15 mouse cellular contexts compared by ENCODE assay signal in genomic region chr11:60100827-60101555, GRCm38 (mm10). TPM values are rescaled to one million over a fixed set of nuclear protein-coding genes. Genes with fewer than 3 reads are reported as not detected.
DNase-seq lines count a peak whose midpoint lies in the region; ATAC-seq and TF ChIP-seq lines count a peak whose summit lies in the region.
"Had no signal": no experiment of that assay in that cellular context is flagged by ENCODE, and none has a peak within 500 bp of the region (broad histone marks: within the 10 kb centered on the region; RNA-seq: fewer than 3 reads in every experiment).

No protein-coding gene starts in this region.

- H3K79me2 ChIP-seq in heart, adult 2 months (replicated peaks; ENCODE audit: control insufficient read depth, insufficient read depth, low read length) = no peaks in the 10 kb centered on the region

- intact Hi-C loops in heart, adult 2 months (cut with DNase I) = no loop called here

- H3K9me3 ChIP-seq in heart, embryonic 13.5 days = no peaks in the 10 kb centered on the region
- H3K9me3 ChIP-seq in lung, embryonic 15.5 days = no peaks in the 10 kb centered on the region
- H3K9me3 ChIP-seq: forebrain, embryonic 13.5 days; hindbrain, embryonic 13.5 days had no signal

- no peak for DNase-seq in heart, adult 2 months
- no peak for DNase-seq in lung, adult 2 months
- peak; percentile 87 for DNase-seq in ES-CJ7 (ENCODE audit: low read depth, low spot score)
- peak; percentile 52 for DNase-seq in naive thymus-derived CD4-positive, alpha-beta T cell, adult 2 months (ENCODE audit: low read depth)
- no peak for DNase-seq in cerebellum, adult 9-11 months
- no peak for DNase-seq in adrenal gland, adult 18-20 months (ENCODE audit: low spot score in 2 of 2)
- DNase-seq: adrenal gland, postnatal 36 days; cerebellum, postnatal 10 days; kidney, adult 11 months; kidney, postnatal 14 days had no signal

- no peak for TF ChIP-seq EP300 in heart, adult 2 months (IDR thresholded peaks at IDR 0.05; ENCODE audit: insufficient read depth, low read depth, low read length)

- no peak for TF ChIP-seq CTCF in heart, adult 2 months (IDR thresholded peaks at IDR 0.05)
- no peak for TF ChIP-seq CTCF in lung, adult 2 months (IDR thresholded peaks at IDR 0.05; ENCODE audit: insufficient read depth, low read length)

- no peaks in the 10 kb centered on the region for H3K36me3 ChIP-seq in heart, embryonic 13.5 days
- no peaks in the 10 kb centered on the region for H3K36me3 ChIP-seq in heart, adult 2 months (ENCODE audit: control insufficient read depth, insufficient read depth, low read length)
- no peaks in the 10 kb centered on the region for H3K36me3 ChIP-seq in lung, embryonic 15.5 days
- H3K36me3 ChIP-seq: hindbrain, embryonic 13.5 days had no signal

- no peak for ATAC-seq in heart, embryonic 13.5 days (ENCODE audit: extremely low read depth, insufficient number of reproducible peaks, low FRiP score, low TSS enrichment)
- ATAC-seq in lung, embryonic 15.5 days (ENCODE audit: borderline replicate concordance, extremely low read depth, low FRiP score, low TSS enrichment) = no peak
- ATAC-seq: forebrain, embryonic 13.5 days; midbrain, embryonic 16.5 days had no signal

- H3K4me3 ChIP-seq in heart, embryonic 13.5 days = no peak overlapping the region
- no peak overlapping the region for H3K4me3 ChIP-seq in heart, adult 2 months
- no peak overlapping the region for H3K4me3 ChIP-seq in lung, embryonic 15.5 days
- no peak overlapping the region for H3K4me3 ChIP-seq in lung, adult 2 months (replicated peaks; ENCODE audit: extremely low read depth, low read depth, low read length)
- H3K4me3 ChIP-seq: forebrain, embryonic 13.5 days; hindbrain, embryonic 13.5 days had no signal

- peak overlapping the region; percentile 29; the same call in 1 of the 2 replicates for H3K27ac ChIP-seq in heart, embryonic 13.5 days (replicated peaks)
- H3K27ac ChIP-seq in heart, adult 2 months = no peak overlapping the region
- peak overlapping the region; percentile 46; the same call in 1 of the 2 replicates for H3K27ac ChIP-seq in lung, embryonic 15.5 days
- H3K27ac ChIP-seq: forebrain, embryonic 13.5 days; hindbrain, embryonic 13.5 days had no signal

- H3K27me3 ChIP-seq in heart, embryonic 13.5 days (replicated peaks) = no peaks in the 10 kb centered on the region
- H3K27me3 ChIP-seq in heart, adult 2 months (ENCODE audit: control insufficient read depth, insufficient read depth, low read length) = no peaks in the 10 kb centered on the region
- no peaks in the 10 kb centered on the region for H3K27me3 ChIP-seq in lung, embryonic 15.5 days
- H3K27me3 ChIP-seq: forebrain, embryonic 13.5 days; hindbrain, embryonic 13.5 days had no signal

- H3K9ac ChIP-seq in heart, embryonic 13.5 days = no peak overlapping the region
- H3K9ac ChIP-seq in heart, adult 2 months (ENCODE audit: low read depth, low read length) = no peak overlapping the region
- H3K9ac ChIP-seq in lung, embryonic 15.5 days = no peak overlapping the region
- H3K9ac ChIP-seq: forebrain, embryonic 13.5 days; hindbrain, embryonic 13.5 days had no signal

- peaks cover 48% of the 10 kb centered on the region for H3K4me1 ChIP-seq in heart, embryonic 13.5 days
- H3K4me1 ChIP-seq in heart, adult 2 months (ENCODE audit: control insufficient read depth, insufficient read depth, low read length) = peaks cover 3% of the 10 kb centered on the region
- peaks cover 27% of the 10 kb centered on the region for H3K4me1 ChIP-seq in lung, embryonic 15.5 days
- H3K4me1 ChIP-seq in lung, adult 2 months (ENCODE audit: control insufficient read depth, insufficient read depth, low read length) = peaks cover 13% of the 10 kb centered on the region

- H3K4me2 ChIP-seq in heart, embryonic 13.5 days = no peak overlapping the region
- H3K4me2 ChIP-seq in lung, embryonic 15.5 days = no peak overlapping the region
- H3K4me2 ChIP-seq: forebrain, embryonic 13.5 days; hindbrain, embryonic 13.5 days had no signal

- 66% methylated on average over 4 of the region's 4 CpGs for WGBS in heart, embryonic 13.5 days
- 80% methylated on average over 4 of the region's 4 CpGs for WGBS in heart, adult 2 months
- WGBS in lung, embryonic 15.5 days = 64% methylated on average over 4 of the region's 4 CpGs
- 75% methylated on average over 4 of the region's 4 CpGs for WGBS in lung, adult 2 months

- no peak for TF ChIP-seq POLR2A in heart, adult 2 months (IDR thresholded peaks at IDR 0.05; ENCODE audit: insufficient read depth, low read depth, low read length)
- no peak for TF ChIP-seq POLR2A in lung, adult 2 months (IDR thresholded peaks at IDR 0.05; ENCODE audit: borderline replicate concordance, extremely low read depth, low read depth, low read length)

RNA-seq across cellular contexts. Expression of gene Rai1, which starts 3.8 kb away (rescaled TPM):
- polyA plus RNA-seq in heart, embryonic 13.5 days (2015; fragmentation: Nextera tagmentation; extraction: Ambion mirVana) = 16.1 and 18.2 TPM in 2 replicates
- total RNA-seq in heart, adult 2 months (2021) = 10 to 100 TPM; 21.8 to 26.5 TPM
- polyA plus RNA-seq in heart, adult 2 months (2012; rRNA removed) = 15.8 and 20.0 TPM in 2 replicates
- 27.9 and 28.2 TPM in 2 replicates for polyA plus RNA-seq in lung, embryonic 15.5 days (2015; fragmentation: Nextera tagmentation; extraction: Ambion mirVana)
- polyA plus RNA-seq in lung, adult 2 months (2012; rRNA removed) = 46.4 and 47.3 TPM in 2 replicates
- 10 to 100 TPM; 35.2 to 42.3 TPM for total RNA-seq in adrenal gland, adult 18-20 months (2021)

RNA-seq across cellular contexts. Expression of gene Pemt, which starts 54.7 kb away (rescaled TPM):
- 12.8 and 13.7 TPM in 2 replicates for polyA plus RNA-seq in heart, embryonic 13.5 days (2015; fragmentation: Nextera tagmentation; extraction: Ambion mirVana)
- total RNA-seq in heart, adult 2 months (2021) = 1 to 10 TPM; 1.9 to 3.2 TPM
- 5.1 and 5.9 TPM in 2 replicates for polyA plus RNA-seq in heart, adult 2 months (2012; rRNA removed)
- polyA plus RNA-seq in lung, embryonic 15.5 days (2015; fragmentation: Nextera tagmentation; extraction: Ambion mirVana) = 6.7 and 8.1 TPM in 2 replicates
- polyA plus RNA-seq in lung, adult 2 months (2012; rRNA removed) = 6.4 and 7.0 TPM in 2 replicates
- total RNA-seq in adrenal gland, adult 18-20 months (2021) = 10 to 100 TPM in 1 of 2 experiments, 1 to 10 TPM in 1; 5.5 to 11.1 TPM

Comparison
In these comparisons a context has a peak if more than half of its experiments do, and no peak if none do; other contexts are left out.
1. DNase-seq: peak in ES-CJ7 (single experiment) and naive thymus-derived CD4-positive, alpha-beta T cell, adult 2 months (single experiment); none in heart, adult 2 months (0 of 2), lung, adult 2 months (single experiment), cerebellum, adult 9-11 months (single experiment) and adrenal gland, adult 18-20 months (0 of 2).